Mouse (Mus musculus) urinary bladder, adult 2 months (tissue): ENCODE measurements around the gene Rps6ka5. TPM values are rescaled to one million over a fixed set of nuclear protein-coding genes. Genes with fewer than 3 reads are reported as not detected.
A peak's percentile ranks its signal among the peaks of the same experiment; 100 is the strongest.

Source experiments
- DNase-seq: peaks from one replicate; pipeline ENCODE4 v3.0.0; 2022; ENCODE audit warnings: low spot score
- polyA plus RNA-seq: library from polyadenylated mRNA; depleted of rRNA; stranded (reverse); fragments of >200 nt; gene quantifications from 2 replicates; pipeline ENCODE4 v1.2.3, GENCODE M21; 2012

Rps6ka5 gene
- polyA plus RNA-seq, 1 experiment = 5.2 TPM

DNA sequence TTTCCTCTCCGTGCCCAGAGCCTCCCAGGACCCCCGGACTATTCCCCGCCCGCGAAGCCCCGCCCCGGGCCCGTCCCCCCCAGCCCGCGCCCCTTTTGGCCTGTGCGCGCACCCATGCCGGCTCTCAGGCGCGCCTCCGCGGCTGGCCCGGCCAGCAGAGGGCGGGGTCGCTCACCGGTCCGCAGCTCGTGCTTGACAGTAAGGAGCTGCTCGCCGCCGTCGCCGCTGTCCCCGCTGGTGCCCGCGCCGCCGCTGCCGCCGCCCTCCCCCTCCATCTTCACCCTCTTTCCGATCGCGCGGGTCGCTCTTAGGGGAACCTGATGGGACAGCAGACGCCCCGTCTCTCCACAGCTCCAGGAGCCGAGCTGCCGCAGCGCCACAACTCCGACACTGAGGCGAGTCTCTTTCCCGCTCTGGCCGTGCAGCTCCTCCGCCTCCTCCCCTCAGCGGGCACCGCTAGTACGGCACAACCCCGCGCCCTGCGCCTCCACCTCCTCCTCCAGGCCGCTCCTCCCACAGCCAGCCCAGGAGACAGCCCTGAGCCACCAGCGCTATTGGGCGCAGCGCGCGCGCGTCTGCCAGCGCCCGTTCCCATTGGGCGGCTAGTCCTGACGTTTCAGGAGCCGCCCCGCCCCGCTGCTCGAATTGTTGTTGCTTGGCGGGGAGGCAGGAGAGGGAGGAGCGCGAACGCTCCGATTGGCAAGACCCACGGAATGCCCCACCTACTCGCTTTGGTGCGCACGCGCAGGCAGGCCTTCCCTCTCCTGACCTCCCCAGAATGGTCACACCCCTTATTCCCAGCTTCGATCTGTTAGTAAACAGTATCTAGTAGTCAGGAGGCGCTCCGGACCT lies 2.0 kb downstream of the Rps6ka5 start:
- DNase-seq = peak; percentile 97

DNA sequence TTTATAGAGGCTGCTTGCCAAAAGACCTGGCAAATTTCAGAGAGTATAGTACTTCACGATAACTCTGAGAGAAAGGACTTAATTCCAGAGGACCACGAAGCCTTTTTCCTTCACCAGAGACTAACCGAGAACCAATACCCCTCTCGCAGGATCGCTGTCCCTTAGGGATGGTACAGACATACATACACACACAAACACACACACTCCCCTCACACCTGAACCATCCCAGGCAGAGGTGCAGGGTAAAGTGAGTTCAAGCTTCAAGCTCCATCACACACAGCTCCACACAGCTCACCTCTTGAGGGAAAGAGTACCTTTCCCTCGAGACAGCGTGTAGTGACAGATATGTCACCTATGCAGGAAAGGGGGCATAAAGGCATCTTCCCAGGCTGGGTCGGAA lies 2.6 kb downstream of the Rps6ka5 start:
- DNase-seq = no peak

DNA sequence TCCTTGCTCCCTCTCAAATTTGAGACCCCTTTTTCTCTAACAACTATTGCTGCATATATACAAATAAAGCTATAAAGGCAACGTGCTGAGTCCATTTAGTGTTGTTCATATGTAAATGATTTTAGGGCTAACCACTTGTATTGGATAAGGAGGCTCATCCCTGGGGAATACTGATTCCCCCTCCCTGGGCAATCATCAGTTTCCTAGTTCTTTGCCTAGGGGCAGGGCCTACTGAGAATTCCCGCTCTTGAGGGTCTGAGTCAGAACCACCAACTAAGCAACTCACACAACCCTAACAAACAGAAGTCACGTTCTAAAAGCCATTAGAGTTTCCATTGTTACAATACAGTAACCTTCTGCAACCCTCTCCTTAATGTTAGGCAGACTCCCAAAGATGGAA lies 6.0 kb downstream of the Rps6ka5 start:
- DNase-seq = no peak

DNA sequence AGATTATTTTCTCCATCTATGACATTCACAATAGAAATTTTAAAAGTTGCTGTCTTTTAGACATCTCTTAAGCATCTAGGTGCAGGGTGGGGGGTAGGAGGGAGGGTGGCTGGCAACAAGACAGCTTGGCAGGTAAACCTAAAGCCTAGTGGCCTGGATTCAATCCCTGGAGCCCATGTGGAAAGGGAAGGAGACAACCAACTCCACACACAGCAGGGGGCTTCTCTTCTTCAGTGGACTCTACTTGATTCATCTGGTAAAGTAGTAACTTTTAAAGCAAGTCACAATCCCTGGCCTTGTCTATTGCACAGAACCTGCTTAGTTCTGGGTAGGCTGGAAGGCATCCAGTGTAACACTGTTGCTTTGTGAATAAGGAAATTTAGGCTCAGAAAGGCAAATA lies 9.3 kb downstream of the Rps6ka5 start:
- DNase-seq = no peak

DNA sequence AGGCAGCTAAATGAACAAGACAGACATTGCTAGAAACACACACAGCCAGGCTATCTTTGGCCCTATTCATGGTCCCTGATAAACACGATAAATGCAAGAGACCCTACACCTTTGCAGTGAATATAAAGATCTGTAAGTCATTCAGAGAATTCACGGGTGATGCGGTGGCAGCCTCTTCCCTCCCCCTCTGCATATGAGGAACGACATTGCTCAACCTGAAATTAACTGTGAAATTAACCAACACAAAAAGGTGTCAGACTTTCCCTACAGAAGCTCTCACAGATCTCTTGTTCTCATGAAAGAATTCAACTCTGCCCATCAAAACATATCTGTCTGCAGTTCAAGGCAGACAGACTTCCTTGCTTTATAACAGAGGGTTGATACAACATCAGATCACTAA lies 9.8 kb downstream of the Rps6ka5 start:
- no peak for DNase-seq

DNA sequence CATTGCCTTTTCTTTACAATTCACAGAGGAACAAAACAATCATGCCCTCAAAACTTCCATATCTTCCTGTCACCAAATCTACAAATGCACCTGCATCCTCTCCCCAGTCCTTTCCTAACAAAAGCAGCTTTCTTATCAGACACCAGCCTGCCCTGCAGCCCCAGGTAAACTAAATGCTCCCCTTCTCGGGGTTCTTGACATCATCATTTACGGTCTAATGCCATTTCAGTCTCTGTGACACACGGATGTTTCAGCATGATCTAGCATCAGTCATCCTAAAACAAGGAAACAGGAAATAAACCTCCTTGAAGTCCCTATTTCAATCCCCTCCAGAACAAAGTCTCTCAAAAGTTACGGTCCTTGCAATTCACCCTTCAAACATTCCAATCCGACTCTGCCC lies 15.0 kb downstream of the Rps6ka5 start:
- DNase-seq = no peak

DNA sequence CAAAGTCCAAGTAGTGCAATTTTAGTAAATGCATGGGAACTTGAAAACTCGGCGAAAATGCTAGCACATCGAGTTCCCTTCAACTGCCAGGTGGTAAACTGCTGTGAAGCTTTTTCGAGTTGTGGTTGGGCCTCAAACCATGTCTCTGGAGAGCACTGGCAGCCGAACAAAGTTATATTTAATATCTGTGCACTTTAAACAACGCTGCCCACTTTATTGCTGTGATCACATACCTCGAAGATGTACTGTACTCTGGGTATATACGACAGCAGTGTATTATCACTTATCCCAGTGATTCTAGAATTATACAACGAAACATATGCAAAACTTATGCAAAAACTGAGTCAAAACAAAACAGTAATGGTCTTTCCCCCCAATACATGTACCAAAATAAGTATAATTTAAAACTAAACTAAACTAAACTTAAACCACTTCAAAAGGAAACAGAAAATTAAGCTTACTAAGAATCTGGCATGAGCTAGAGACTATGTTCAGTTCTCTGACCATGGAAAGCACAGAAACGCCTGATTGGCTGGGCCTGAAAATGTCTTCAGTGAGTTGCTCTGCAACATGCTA lies 15.6 kb downstream of the Rps6ka5 start:
- DNase-seq = no peak

DNA sequence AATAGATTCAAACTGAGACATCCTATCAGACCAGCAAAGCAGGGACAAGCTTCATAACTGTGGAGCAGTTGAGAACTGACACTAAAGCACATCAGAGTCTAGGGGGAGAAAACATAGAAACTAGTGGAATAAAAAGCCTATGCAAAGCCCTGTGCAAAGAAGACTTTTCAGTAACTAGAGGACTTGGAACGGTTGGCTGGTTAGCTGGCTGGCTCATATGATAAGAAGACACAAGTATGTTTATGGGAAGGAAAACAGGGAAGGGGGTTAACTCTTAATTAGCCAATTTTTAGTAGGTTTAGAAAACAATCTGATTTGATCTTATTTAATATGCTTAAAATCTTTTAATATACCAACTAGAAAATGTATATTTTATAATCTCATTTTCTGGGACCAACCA lies 16.4 kb downstream of the Rps6ka5 start:
- no peak for DNase-seq

DNA sequence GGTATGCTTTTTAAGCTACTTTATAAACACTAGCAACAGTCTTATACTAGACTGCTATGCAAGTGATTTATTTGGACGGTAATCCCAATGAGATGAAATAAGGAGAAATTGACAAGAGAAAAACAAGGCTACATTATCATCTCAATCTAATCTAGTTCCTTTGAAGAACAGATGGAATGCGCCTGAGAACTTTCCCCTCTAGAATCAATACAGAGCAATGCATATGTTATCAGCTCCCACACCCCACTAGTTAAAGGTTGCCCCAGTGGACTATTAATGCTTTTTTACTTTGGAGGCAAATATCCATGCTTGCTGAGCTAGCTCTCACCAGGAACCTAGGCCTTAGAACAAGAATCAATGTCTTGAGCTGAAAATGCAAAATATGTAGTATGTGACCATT lies 19.5 kb downstream of the Rps6ka5 start:
- DNase-seq = no peak

DNA sequence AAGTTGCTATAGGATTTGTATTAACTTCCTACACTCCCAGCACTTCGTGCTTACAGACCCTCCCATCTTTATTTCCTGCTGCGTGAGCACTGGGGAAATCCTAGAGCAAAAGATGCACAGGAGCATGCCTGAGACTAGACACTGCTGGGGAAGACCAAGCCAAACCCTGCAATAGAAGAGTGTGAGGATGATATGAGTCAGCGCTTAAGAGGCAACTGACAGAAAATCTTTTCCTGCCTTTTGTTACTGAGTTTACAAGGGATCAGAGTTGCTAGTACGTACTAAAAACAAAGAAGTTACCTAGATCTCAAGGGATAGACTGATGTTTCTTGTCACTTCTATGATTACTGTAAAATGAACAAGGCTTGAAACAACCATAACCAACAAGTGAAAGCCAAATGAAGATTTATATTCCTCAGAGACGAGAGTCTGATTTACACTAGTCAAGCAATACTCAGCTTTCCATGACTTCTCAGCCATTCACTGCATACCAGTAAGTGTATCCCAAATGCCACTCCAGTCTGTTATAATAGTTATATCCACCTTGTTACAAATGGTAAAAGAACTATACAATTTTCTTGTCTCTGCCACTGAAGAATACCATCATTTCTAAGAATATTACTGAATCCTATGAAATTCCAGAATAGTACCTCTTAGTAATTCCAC lies 21.6 kb downstream of the Rps6ka5 start:
- DNase-seq = no peak

DNA sequence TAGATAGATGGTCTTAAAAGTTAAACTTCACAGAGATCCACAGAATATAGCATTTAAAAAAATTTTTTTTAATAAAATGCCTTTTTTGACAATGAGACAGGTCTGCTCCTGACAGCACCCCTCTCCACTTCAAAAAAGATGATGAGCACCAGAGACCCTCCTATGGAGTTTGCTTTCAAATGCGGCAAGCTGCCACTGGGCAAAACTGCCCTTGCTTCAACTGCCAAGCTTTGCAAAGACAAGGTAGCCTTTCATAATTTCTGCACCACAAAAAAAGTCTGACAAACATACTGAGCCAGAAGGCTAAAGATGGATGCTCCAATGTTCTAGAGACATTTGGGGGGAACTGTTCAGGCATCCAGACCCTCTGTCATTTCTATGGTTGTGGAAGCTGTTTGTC lies 28.8 kb downstream of the Rps6ka5 start:
- no peak for DNase-seq

DNA sequence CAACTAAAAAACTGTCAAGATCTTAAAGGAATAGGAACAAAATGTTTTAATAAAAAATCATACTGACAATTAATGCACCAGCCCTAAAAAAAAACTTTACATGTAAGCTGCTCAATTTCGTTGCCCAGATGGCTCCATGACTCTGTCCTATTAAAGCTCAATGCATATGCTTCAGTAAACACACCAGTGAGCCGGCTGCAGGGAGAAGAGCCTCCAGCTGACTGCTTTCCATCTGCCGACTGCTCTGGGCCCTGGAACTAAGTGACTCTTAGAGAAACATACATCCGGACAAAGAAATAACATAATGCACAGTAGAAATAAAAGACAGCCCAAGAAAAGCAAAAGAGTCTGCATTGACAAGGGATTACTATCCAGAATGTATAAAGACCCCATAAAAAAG lies 30.2 kb downstream of the Rps6ka5 start:
- DNase-seq = no peak

DNA sequence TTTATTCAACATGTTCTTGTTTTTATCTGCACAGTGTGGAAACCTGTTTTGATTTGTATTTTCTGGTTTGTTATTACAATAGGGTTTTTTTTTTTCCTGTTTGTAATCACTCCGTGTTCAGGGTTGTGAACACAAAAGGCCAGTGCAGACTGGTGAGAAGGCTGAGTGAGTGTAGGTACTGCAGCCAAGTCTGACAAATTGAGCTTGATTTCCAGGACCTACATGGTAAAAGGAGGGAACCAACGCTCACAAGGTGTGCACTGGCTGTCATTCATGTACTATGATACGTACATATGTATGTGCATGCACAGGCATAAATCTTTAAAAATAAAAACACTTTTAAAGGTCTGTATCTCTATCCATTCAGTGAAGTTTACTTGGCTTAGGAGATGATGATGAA lies 31.5 kb downstream of the Rps6ka5 start:
- DNase-seq = no peak

DNA sequence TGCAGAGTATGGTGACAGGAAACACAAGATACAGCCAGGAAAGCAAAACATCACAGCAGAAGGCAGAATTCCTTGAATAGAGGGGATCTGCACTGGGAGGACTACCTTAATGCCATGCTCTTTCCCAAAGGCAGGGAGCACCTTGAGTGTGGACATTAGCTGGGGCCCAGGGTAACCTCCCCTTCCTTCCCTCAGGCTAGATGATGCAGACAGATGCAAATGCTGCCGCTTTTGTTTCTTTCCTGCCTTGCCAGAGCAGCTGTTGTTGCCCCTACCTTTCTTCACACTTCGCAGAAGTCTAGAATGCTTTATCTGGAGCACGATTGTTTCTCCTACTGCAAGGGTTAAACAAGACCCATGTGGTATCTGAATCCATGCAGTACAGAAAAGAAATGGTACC lies 34.6 kb downstream of the Rps6ka5 start:
- no peak for DNase-seq

DNA sequence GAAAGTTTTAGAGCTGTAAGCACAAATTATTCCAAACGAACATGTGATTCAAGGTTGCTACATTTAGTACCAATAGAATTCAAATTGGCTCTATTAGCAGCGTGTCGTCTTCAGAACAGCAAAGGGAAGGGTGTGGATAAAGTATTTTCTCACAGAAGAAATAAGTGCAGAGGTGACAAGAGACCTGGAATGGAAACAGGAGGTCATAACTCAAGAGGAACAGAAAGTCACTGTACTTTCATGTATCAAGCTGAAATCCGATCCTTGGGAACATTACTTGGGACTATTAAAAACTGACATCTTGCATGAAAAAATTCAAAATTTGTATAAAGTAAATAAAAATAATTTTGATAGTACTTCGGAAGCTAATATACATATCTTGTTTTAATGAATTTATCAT lies 36.3 kb downstream of the Rps6ka5 start:
- DNase-seq = no peak

DNA sequence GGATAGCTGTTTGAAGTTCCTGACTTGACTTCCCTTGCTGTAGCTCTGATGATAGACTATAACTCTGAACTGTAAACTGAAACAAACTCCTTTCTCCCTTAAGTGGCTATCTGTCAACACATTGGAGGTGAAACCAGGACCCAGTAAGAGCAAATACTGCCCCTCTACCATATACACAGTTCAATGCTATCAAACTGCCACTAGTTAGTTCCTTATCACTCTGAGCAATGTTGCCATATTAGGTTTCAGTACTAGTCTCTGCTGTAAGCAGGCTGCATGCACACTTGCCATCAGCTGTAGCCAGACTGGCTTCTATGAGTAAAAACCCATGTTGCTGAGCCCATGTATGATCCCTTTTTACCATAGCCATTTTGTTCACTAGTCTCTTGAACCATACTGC lies 38.6 kb downstream of the Rps6ka5 start:
- no peak for DNase-seq

DNA sequence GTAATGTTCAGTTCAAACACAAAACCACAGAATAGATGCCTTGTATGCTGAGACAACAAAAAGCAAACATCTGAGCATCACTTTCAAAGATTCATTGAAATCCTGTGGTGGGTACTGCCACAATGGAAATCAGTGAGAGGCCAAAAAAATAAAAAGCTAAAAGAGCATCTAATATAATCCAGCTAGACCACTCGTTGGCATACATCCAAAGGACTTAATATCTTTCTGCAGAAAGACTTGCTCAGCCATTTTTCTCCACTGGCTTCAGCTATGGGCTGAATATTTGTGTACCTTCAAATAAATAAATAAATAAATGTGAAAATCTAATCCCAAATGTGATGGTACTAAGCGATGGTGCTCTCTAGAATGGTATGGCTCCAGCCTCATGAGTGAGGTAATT lies 39.8 kb downstream of the Rps6ka5 start:
- no peak for DNase-seq

DNA sequence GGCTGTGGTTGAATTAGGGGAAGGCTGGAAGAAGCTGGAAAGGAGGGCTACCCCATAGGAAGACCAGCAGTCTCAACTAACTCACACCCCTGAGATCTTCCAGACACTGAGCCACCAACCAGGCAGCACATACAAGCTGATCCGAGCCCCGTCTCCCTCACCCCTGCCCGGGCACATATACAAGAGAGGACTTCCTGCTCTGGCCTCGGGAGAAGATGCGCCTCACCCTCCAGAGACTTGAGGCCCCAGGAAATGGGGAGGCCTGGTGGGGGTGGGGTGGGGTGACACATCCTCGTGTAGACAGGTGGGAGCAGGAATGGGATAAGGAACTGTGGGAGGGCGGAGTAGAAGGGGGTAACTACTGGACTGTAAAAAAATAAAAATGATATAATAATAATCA lies 45.0 kb downstream of the Rps6ka5 start:
- DNase-seq = no peak

DNA sequence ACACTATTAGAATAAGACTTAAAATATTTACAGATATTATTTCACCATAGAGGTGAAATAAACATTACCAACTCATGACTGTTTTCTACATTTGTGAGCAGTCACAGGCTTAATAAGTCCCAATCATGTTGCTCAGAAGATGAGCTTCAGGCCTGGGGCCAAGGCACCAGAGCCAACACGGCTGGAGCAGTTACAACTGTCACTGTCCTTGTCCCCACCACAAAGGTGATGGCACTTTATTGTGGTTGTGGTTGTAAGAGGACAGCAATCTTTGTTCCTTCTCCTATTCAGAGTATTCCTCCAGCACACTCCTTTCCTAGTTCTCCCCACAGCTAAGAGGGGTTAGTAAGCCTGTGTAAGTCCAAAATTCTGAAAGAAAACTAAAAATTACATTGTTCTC lies 45.5 kb downstream of the Rps6ka5 start:
- DNase-seq = no peak

DNA sequence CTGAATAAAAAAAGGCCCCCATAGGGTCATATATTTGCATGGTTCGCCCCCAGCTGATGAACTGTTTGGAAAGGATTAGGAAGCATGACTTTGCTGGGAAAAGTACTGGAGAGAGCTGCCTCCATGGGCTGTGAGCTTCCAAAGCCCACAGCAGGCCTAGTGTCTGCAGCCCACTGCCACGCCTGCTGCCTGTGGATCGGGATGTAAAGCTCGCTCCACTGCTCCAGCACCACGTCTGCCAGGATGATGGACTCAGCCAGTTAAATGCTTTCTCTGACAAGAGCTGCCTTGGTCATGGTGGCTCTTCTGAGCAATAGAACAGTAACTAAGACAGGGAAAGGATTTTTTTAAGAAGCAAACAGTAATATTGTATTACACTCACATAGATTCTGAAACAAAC lies 46.1 kb downstream of the Rps6ka5 start:
- no peak for DNase-seq

DNA sequence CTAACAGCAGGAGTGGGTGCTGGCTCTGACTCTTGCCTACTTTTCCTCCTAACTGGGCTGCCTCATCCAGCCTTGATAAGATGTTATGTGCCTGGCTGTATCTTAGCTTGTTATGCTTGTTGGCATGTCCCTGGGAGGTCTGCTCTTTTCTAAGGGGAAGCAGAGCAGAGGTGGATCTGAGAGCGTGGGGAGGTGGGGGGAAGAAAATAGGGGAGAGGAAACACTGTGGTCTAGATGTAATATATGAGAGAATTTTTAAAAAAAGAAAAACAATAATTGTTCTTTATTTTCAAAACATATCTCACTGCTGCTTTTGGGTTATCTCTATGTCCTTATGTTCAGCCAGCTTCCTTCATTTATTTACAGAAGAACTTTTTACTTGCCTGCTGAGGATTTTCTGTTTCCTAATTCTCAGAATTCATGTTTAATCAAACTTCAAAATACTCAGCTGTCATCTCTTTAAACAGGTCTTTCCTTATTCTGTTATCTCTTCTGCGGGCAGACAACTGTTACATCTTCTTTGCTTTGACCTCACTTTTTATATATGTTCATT lies 56.1 kb downstream of the Rps6ka5 start:
- no peak for DNase-seq

DNA sequence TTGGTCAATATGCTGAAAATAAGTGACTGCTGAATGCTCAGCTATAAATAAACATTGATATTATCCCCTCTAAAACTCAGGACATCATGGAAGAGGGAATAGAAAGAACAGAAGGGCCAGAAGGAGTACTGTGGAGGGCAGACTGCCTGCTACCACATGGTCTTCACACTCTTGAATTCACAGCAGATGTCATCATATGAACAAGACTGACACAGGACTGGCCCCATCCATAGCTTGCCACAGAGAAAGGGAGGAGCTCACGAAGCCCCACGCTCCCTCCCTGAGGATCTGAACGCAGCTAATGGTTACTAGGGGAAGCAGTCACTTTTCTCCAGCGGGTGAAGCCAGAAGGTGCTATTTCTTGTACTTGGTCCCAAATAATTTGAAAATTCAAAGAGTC lies 61.5 kb downstream of the Rps6ka5 start:
- no peak for DNase-seq

DNA sequence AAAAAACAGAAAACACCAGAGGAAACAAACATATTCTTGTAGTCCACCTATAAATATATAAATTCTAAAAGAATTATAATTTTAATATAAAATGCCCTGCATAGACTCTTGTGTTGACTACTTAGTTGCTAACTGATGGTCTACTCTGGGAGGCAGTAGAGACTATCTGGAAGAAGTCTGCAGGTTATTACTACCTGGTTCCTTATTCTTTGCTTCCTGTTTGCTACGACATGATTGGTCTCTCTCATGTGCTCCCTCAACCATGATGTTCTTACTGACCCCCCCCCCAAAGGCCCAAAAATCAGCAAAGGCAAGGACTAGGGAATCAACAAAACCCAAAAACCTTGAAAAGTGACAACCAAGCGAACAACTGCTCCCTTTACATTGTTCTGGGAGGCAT lies 66.7 kb downstream of the Rps6ka5 start:
- DNase-seq = no peak
